Mouse (Mus musculus): Measurements from ENCODE around the gene Myo1d. TPM values are rescaled to one million over a fixed set of nuclear protein-coding genes. Genes with fewer than 3 reads are reported as not detected.
A peak's percentile ranks its signal among the peaks of the same experiment; 100 is the strongest.

Myo1d gene
- polyA plus RNA-seq, 1 experiment from 2014 or later: 80.9 TPM

- no peak for ATAC-seq
- H3K9ac ChIP-seq (ENCODE audit: low read depth, low read length): no peak overlapping the region
- no peaks in the 10 kb centered on the region for H3K4me1 ChIP-seq (ENCODE audit: control insufficient read depth, insufficient read depth, low read length)
- no peak overlapping the region for H3K4me3 ChIP-seq (ENCODE audit: low read length)
- peaks cover 5% of the 10 kb centered on the region; the same call in 1 of the 2 replicates for H3K36me3 ChIP-seq (ENCODE audit: control insufficient read depth, insufficient read depth, low read length)
- WGBS: 60% methylated on average over 5 of the region's 5 CpGs
- no peaks in the 10 kb centered on the region for H3K27me3 ChIP-seq (replicated peaks; ENCODE audit: control insufficient read depth, insufficient read depth, low read length)
- no peak overlapping the region for H3K4me2 ChIP-seq (ENCODE audit: low read depth, low read length)
- H3K27ac ChIP-seq (ENCODE audit: low read length): no peak overlapping the region
- no peaks in the 10 kb centered on the region for H3K9me3 ChIP-seq (ENCODE audit: control insufficient read depth, low read length)
Measured at GRCm38 (mm10) chr11:80589387-80589786, 190.4 kb downstream of the Myo1d start.

GRCm38 (mm10) chr11:80585761-80586160, 194.1 kb downstream of the Myo1d start:
- Histone ChIP-seq H3K9ac (ENCODE audit: low read depth, low read length) (no peak overlapping the region), H3K27ac (ENCODE audit: low read length) (no peak overlapping the region), H3K27me3 (replicated peaks; ENCODE audit: control insufficient read depth, insufficient read depth, low read length) (no peaks in the 10 kb centered on the region), H3K4me2 (ENCODE audit: low read depth, low read length) (no peak overlapping the region), H3K9me3 (ENCODE audit: control insufficient read depth, low read length) (no peaks in the 10 kb centered on the region), H3K4me1 (ENCODE audit: control insufficient read depth, insufficient read depth, low read length) (no peaks in the 10 kb centered on the region), H3K4me3 (ENCODE audit: low read length) (no peak overlapping the region), H3K36me3 (ENCODE audit: control insufficient read depth, insufficient read depth, low read length) (no peaks in the 10 kb centered on the region)
- no peak for ATAC-seq

- no peak for ATAC-seq
- Histone ChIP-seq H3K4me3 (ENCODE audit: low read length) (no peak overlapping the region), H3K4me2 (ENCODE audit: low read depth, low read length) (no peak overlapping the region), H3K27ac (ENCODE audit: low read length) (no peak overlapping the region), H3K9ac (ENCODE audit: low read depth, low read length) (no peak overlapping the region), H3K27me3 (replicated peaks; ENCODE audit: control insufficient read depth, insufficient read depth, low read length) (no peaks in the 10 kb centered on the region), H3K9me3 (ENCODE audit: control insufficient read depth, low read length) (no peaks in the 10 kb centered on the region), H3K4me1 (ENCODE audit: control insufficient read depth, insufficient read depth, low read length) (no peaks in the 10 kb centered on the region), H3K36me3 (ENCODE audit: control insufficient read depth, insufficient read depth, low read length) (no peaks in the 10 kb centered on the region)
- 55% methylated on average over 11 of the region's 11 CpGs for WGBS
Measured at GRCm38 (mm10) chr11:80585211-80585610, 194.6 kb downstream of the Myo1d start.

GRCm38 (mm10) chr11:80580494-80580893, 199.3 kb downstream of the Myo1d start:
- ATAC-seq: no peak
- Histone ChIP-seq H3K9ac (ENCODE audit: low read depth, low read length) (no peak overlapping the region), H3K4me3 (ENCODE audit: low read length) (no peak overlapping the region), H3K4me1 (ENCODE audit: control insufficient read depth, insufficient read depth, low read length) (no peaks in the 10 kb centered on the region), H3K36me3 (ENCODE audit: control insufficient read depth, insufficient read depth, low read length) (no peaks in the 10 kb centered on the region), H3K4me2 (ENCODE audit: low read depth, low read length) (no peak overlapping the region), H3K9me3 (ENCODE audit: control insufficient read depth, low read length) (no peaks in the 10 kb centered on the region), H3K27ac (ENCODE audit: low read length) (no peak overlapping the region), H3K27me3 (replicated peaks; ENCODE audit: control insufficient read depth, insufficient read depth, low read length) (no peaks in the 10 kb centered on the region)
- WGBS: 79% methylated on average over 3 of the region's 3 CpGs

GRCm38 (mm10) chr11:80577747-80578640, 201.8 kb downstream of the Myo1d start:
- Histone ChIP-seq H3K27me3 (replicated peaks; ENCODE audit: control insufficient read depth, insufficient read depth, low read length) (no peaks in the 10 kb centered on the region), H3K9me3 (ENCODE audit: control insufficient read depth, low read length) (no peaks in the 10 kb centered on the region), H3K36me3 (ENCODE audit: control insufficient read depth, insufficient read depth, low read length) (no peaks in the 10 kb centered on the region), H3K4me1 (ENCODE audit: control insufficient read depth, insufficient read depth, low read length) (no peaks in the 10 kb centered on the region), H3K4me3 (ENCODE audit: low read length) (no peak overlapping the region), H3K27ac (ENCODE audit: low read length) (no peak overlapping the region), H3K4me2 (ENCODE audit: low read depth, low read length) (no peak overlapping the region), H3K9ac (ENCODE audit: low read depth, low read length) (no peak overlapping the region)
- ATAC-seq: peak; percentile 73
- WGBS: 25% methylated on average over 14 of the region's 14 CpGs

- no peaks in the 10 kb centered on the region for H3K4me1 ChIP-seq (ENCODE audit: control insufficient read depth, insufficient read depth, low read length)
Measured at GRCm38 (mm10) chr11:80575794-80576193, 204.0 kb downstream of the Myo1d start.

GRCm38 (mm10) chr11:80566286-80566685, 213.5 kb downstream of the Myo1d start:
- WGBS: 75% methylated on average over 3 of the region's 3 CpGs
- Histone ChIP-seq H3K4me3 (ENCODE audit: low read length) (no peak overlapping the region), H3K9me3 (ENCODE audit: control insufficient read depth, low read length) (no peaks in the 10 kb centered on the region), H3K27ac (ENCODE audit: low read length) (no peak overlapping the region), H3K9ac (ENCODE audit: low read depth, low read length) (no peak overlapping the region), H3K27me3 (replicated peaks; ENCODE audit: control insufficient read depth, insufficient read depth, low read length) (no peaks in the 10 kb centered on the region), H3K4me2 (ENCODE audit: low read depth, low read length) (no peak overlapping the region), H3K36me3 (ENCODE audit: control insufficient read depth, insufficient read depth, low read length) (no peaks in the 10 kb centered on the region), H3K4me1 (ENCODE audit: control insufficient read depth, insufficient read depth, low read length) (no peaks in the 10 kb centered on the region)
- ATAC-seq: no peak

More at GRCm38 (mm10) chr11:80575794-80576193, 204.0 kb downstream of the Myo1d start:
- Histone ChIP-seq H3K4me2 (ENCODE audit: low read depth, low read length) (no peak overlapping the region), H3K27me3 (replicated peaks; ENCODE audit: control insufficient read depth, insufficient read depth, low read length) (no peaks in the 10 kb centered on the region), H3K4me3 (ENCODE audit: low read length) (no peak overlapping the region), H3K9me3 (ENCODE audit: control insufficient read depth, low read length) (no peaks in the 10 kb centered on the region), H3K27ac (ENCODE audit: low read length) (no peak overlapping the region), H3K9ac (ENCODE audit: low read depth, low read length) (no peak overlapping the region), H3K36me3 (ENCODE audit: control insufficient read depth, insufficient read depth, low read length) (no peaks in the 10 kb centered on the region)
- no peak for ATAC-seq
- WGBS: 70% methylated on average over 3 of the region's 3 CpGs

- H3K36me3 ChIP-seq (ENCODE audit: control insufficient read depth, insufficient read depth, low read length): no peaks in the 10 kb centered on the region
- no peaks in the 10 kb centered on the region for H3K4me1 ChIP-seq (ENCODE audit: control insufficient read depth, insufficient read depth, low read length)
- H3K27me3 ChIP-seq (replicated peaks; ENCODE audit: control insufficient read depth, insufficient read depth, low read length): no peaks in the 10 kb centered on the region
- H3K27ac ChIP-seq (ENCODE audit: low read length): no peak overlapping the region
- no peak overlapping the region for H3K4me2 ChIP-seq (ENCODE audit: low read depth, low read length)
- WGBS: 70% methylated on average over 7 of the region's 7 CpGs
- no peaks in the 10 kb centered on the region for H3K9me3 ChIP-seq (ENCODE audit: control insufficient read depth, low read length)
- no peak overlapping the region for H3K9ac ChIP-seq (ENCODE audit: low read depth, low read length)
- ATAC-seq: no peak
- no peak overlapping the region for H3K4me3 ChIP-seq (ENCODE audit: low read length)
Measured at GRCm38 (mm10) chr11:80564975-80565965, 214.6 kb downstream of the Myo1d start.

- no peak overlapping the region for H3K4me3 ChIP-seq (ENCODE audit: low read length)
- H3K27me3 ChIP-seq (replicated peaks; ENCODE audit: control insufficient read depth, insufficient read depth, low read length): no peaks in the 10 kb centered on the region
- no peak overlapping the region for H3K9ac ChIP-seq (ENCODE audit: low read depth, low read length)
- H3K4me2 ChIP-seq (ENCODE audit: low read depth, low read length): no peak overlapping the region
- ATAC-seq: no peak
- no peaks in the 10 kb centered on the region for H3K36me3 ChIP-seq (ENCODE audit: control insufficient read depth, insufficient read depth, low read length)
- H3K4me1 ChIP-seq (ENCODE audit: control insufficient read depth, insufficient read depth, low read length): no peaks in the 10 kb centered on the region
- no peak overlapping the region for H3K27ac ChIP-seq (ENCODE audit: low read length)
- no peaks in the 10 kb centered on the region for H3K9me3 ChIP-seq (ENCODE audit: control insufficient read depth, low read length)
- 41% methylated on average over 3 of the region's 3 CpGs for WGBS
Measured at GRCm38 (mm10) chr11:80562479-80562878, 217.3 kb downstream of the Myo1d start.

Measured in intestine, embryonic 16.5 days (tissue).